In genomic region chr15:99055511-99055961, GRCm38 (mm10) we compare ENCODE assay signal across 8 mouse cellular contexts. TPM values are rescaled to one million over a fixed set of nuclear protein-coding genes. Genes with fewer than 3 reads are reported as not detected.
A peak's percentile ranks its signal among the peaks of the same experiment; 100 is the strongest.
DNase-seq lines count a peak whose midpoint lies in the region; ATAC-seq and TF ChIP-seq lines count a peak whose summit lies in the region.

No protein-coding gene starts in this region.

- H3K4me3 ChIP-seq in kidney, adult 2 months (ENCODE audit: insufficient read depth, low read depth, low read length), result peak overlapping the region; percentile 3; the same call in 1 of the 2 replicates
- peak overlapping the region; percentile 27 for H3K4me3 ChIP-seq in forebrain, embryonic 11.5 days (ENCODE audit: low read depth, low read length)
- peak overlapping the region; percentile 47 for H3K4me3 ChIP-seq in intestine, embryonic 16.5 days (ENCODE audit: low read length)
- peak overlapping the region; percentile 35 for H3K4me3 ChIP-seq in midbrain, embryonic 14.5 days (replicated peaks; ENCODE audit: low read depth, low read length)

- under 1% methylated on average over 37 of the region's 37 CpGs for WGBS in kidney, adult 2 months
- 0% methylated on average over 37 of the region's 37 CpGs for WGBS in forebrain, embryonic 11.5 days
- WGBS in intestine, embryonic 16.5 days, result under 1% methylated on average over 37 of the region's 37 CpGs
- under 1% methylated on average over 37 of the region's 37 CpGs for WGBS in midbrain, embryonic 14.5 days

- ATAC-seq in forebrain, embryonic 11.5 days (replicated peaks; ENCODE audit: low FRiP score), result 0 out of 2 replicates have a peak, but pooled peaks have one; percentile 39
- ATAC-seq in intestine, embryonic 16.5 days, result peak; percentile 66
- no peak for ATAC-seq in midbrain, embryonic 14.5 days (ENCODE audit: low FRiP score, low TSS enrichment)
- no peak for ATAC-seq in megakaryocyte-erythroid progenitor cell, adult 5-6 weeks (replicated peaks; ENCODE audit: low FRiP score, low TSS enrichment, poor library complexity, severe bottlenecking)

- H3K27ac ChIP-seq in kidney, adult 2 months (ENCODE audit: insufficient read depth, low read depth, low read length), result no peak overlapping the region
- no peak overlapping the region for H3K27ac ChIP-seq in forebrain, embryonic 11.5 days (ENCODE audit: low read depth, low read length)
- no peak overlapping the region for H3K27ac ChIP-seq in intestine, embryonic 16.5 days (ENCODE audit: low read length)
- no peak overlapping the region for H3K27ac ChIP-seq in midbrain, embryonic 14.5 days (replicated peaks; ENCODE audit: low read depth, low read length)

- no peak overlapping the region for H3K9ac ChIP-seq in forebrain, embryonic 11.5 days (ENCODE audit: low read length)
- H3K9ac ChIP-seq in intestine, embryonic 16.5 days (ENCODE audit: low read depth, low read length), result peak overlapping the region; percentile 49
- H3K9ac ChIP-seq in midbrain, embryonic 14.5 days (replicated peaks; ENCODE audit: low read length), result peak overlapping the region; percentile 20; the same call in 1 of the 2 replicates

- peaks cover 1% of the 10 kb centered on the region for H3K27me3 ChIP-seq in kidney, adult 2 months (replicated peaks; ENCODE audit: control insufficient read depth, insufficient read depth, low read length)
- H3K27me3 ChIP-seq in forebrain, embryonic 11.5 days (ENCODE audit: control insufficient read depth, insufficient read depth, low read length), result peaks cover 58% of the 10 kb centered on the region
- peaks cover 61% of the 10 kb centered on the region for H3K27me3 ChIP-seq in intestine, embryonic 16.5 days (replicated peaks; ENCODE audit: control insufficient read depth, insufficient read depth, low read length)
- peaks cover 71% of the 10 kb centered on the region for H3K27me3 ChIP-seq in midbrain, embryonic 14.5 days (ENCODE audit: control insufficient read depth, insufficient read depth, low read length)

- no peak for TF ChIP-seq POLR2A in kidney, adult 2 months (IDR thresholded peaks at IDR 0.05; ENCODE audit: low read depth, low read length)

- H3K4me2 ChIP-seq in forebrain, embryonic 11.5 days (ENCODE audit: low read depth, low read length, severe bottlenecking), result peak overlapping the region; percentile 49
- peak overlapping the region; percentile 72 for H3K4me2 ChIP-seq in intestine, embryonic 16.5 days (ENCODE audit: low read depth, low read length)
- peak overlapping the region; percentile 56 for H3K4me2 ChIP-seq in midbrain, embryonic 14.5 days (ENCODE audit: low read length)

- DNase-seq in kidney, adult 2 months, result peak; percentile 34
- no peak for DNase-seq in kidney, adult 9 months
- DNase-seq in ZHBTc4 (ENCODE audit: low read depth, low spot score), result peak; percentile 69
- DNase-seq in forebrain, embryonic 11.5 days (ENCODE audit: low spot score), result peak; percentile 66
- peak; percentile 74 for DNase-seq in midbrain, embryonic 14.5 days
- DNase-seq in cerebellum, adult 11-12 months, result no peak

- no peak for TF ChIP-seq CTCF in kidney, adult 2 months (conservative IDR thresholded peaks at IDR 0.05; ENCODE audit: insufficient read depth, insufficient read length, low read depth, low read length)

- no peaks in the 10 kb centered on the region for H3K9me3 ChIP-seq in forebrain, embryonic 11.5 days (ENCODE audit: control insufficient read depth, low read length)
- H3K9me3 ChIP-seq in intestine, embryonic 16.5 days (ENCODE audit: control insufficient read depth, low read length), result no peaks in the 10 kb centered on the region
- H3K9me3 ChIP-seq in midbrain, embryonic 14.5 days (ENCODE audit: control insufficient read depth, low read length), result no peaks in the 10 kb centered on the region

- H3K36me3 ChIP-seq in kidney, adult 2 months (ENCODE audit: control insufficient read depth, insufficient read depth, low read length), result no peaks in the 10 kb centered on the region
- no peaks in the 10 kb centered on the region for H3K36me3 ChIP-seq in forebrain, embryonic 11.5 days (ENCODE audit: control insufficient read depth, insufficient read depth, low read length)
- no peaks in the 10 kb centered on the region for H3K36me3 ChIP-seq in intestine, embryonic 16.5 days (ENCODE audit: control insufficient read depth, insufficient read depth, low read length)
- no peaks in the 10 kb centered on the region for H3K36me3 ChIP-seq in midbrain, embryonic 14.5 days (ENCODE audit: control insufficient read depth, insufficient read depth, low read length)

- H3K4me1 ChIP-seq in kidney, adult 2 months (ENCODE audit: control insufficient read depth, insufficient read depth, low read length), result no peaks in the 10 kb centered on the region
- H3K4me1 ChIP-seq in forebrain, embryonic 11.5 days (replicated peaks; ENCODE audit: control insufficient read depth, insufficient read depth, low read length), result peaks cover 10% of the 10 kb centered on the region; the same call in 1 of the 2 replicates
- peaks cover 17% of the 10 kb centered on the region for H3K4me1 ChIP-seq in intestine, embryonic 16.5 days (ENCODE audit: control insufficient read depth, insufficient read depth, low read length)
- H3K4me1 ChIP-seq in midbrain, embryonic 14.5 days (ENCODE audit: control insufficient read depth, insufficient read depth, low read length), result peaks cover 8% of the 10 kb centered on the region; the same call in 1 of the 2 replicates

RNA-seq across cellular contexts. Expression of gene Prph, which starts 0.6 kb away (rescaled TPM):
- polyA plus RNA-seq in kidney, adult 2 months (2012; rRNA removed), result 1.7 and 3.2 TPM in 2 replicates
- polyA plus RNA-seq in forebrain, embryonic 11.5 days (2014; fragmentation: Nextera tagmentation; extraction: Ambion mirVana), result 0.19 and 0.94 TPM in 2 replicates
- 35.0 and 38.4 TPM in 2 replicates for polyA plus RNA-seq in intestine, embryonic 16.5 days (2015; fragmentation: Nextera tagmentation; extraction: Ambion mirVana)
- 11.7 and 15.5 TPM in 2 replicates for polyA plus RNA-seq in midbrain, embryonic 14.5 days (2014; fragmentation: Nextera tagmentation; extraction: Ambion mirVana)
- not detected in 2 replicates for total RNA-seq in megakaryocyte-erythroid progenitor cell, adult 5-6 weeks (2014; fragmentation: Nextera tagmentation)
- not detected in 2 replicates for total RNA-seq in megakaryocyte-erythroid progenitor cell, adult 5-6 weeks (2017)

RNA-seq across cellular contexts. Expression of gene Troap, which starts 18.8 kb away (rescaled TPM):
- polyA plus RNA-seq in kidney, adult 2 months (2012; rRNA removed), result 0.29 and 0.33 TPM in 2 replicates
- 38.8 and 40.2 TPM in 2 replicates for polyA plus RNA-seq in forebrain, embryonic 11.5 days (2014; fragmentation: Nextera tagmentation; extraction: Ambion mirVana)
- polyA plus RNA-seq in intestine, embryonic 16.5 days (2015; fragmentation: Nextera tagmentation; extraction: Ambion mirVana), result 20.2 and 25.4 TPM in 2 replicates
- polyA plus RNA-seq in midbrain, embryonic 14.5 days (2014; fragmentation: Nextera tagmentation; extraction: Ambion mirVana), result 3.9 and 4.9 TPM in 2 replicates
- total RNA-seq in megakaryocyte-erythroid progenitor cell, adult 5-6 weeks (2014; fragmentation: Nextera tagmentation), result 25.0 and 40.8 TPM in 2 replicates
- total RNA-seq in megakaryocyte-erythroid progenitor cell, adult 5-6 weeks (2017), result 6.6 and 37.9 TPM in 2 replicates

RNA-seq across cellular contexts. Expression of gene Tuba1c, which starts 25.8 kb away (rescaled TPM):
- 128 and 146 TPM in 2 replicates for polyA plus RNA-seq in kidney, adult 2 months (2012; rRNA removed)
- 142 and 160 TPM in 2 replicates for polyA plus RNA-seq in forebrain, embryonic 11.5 days (2014; fragmentation: Nextera tagmentation; extraction: Ambion mirVana)
- 295 and 311 TPM in 2 replicates for polyA plus RNA-seq in intestine, embryonic 16.5 days (2015; fragmentation: Nextera tagmentation; extraction: Ambion mirVana)
- 13.5 and 24.8 TPM in 2 replicates for polyA plus RNA-seq in midbrain, embryonic 14.5 days (2014; fragmentation: Nextera tagmentation; extraction: Ambion mirVana)
- total RNA-seq in megakaryocyte-erythroid progenitor cell, adult 5-6 weeks (2014; fragmentation: Nextera tagmentation), result 85.6 and 109 TPM in 2 replicates
- 34.5 and 41.4 TPM in 2 replicates for total RNA-seq in megakaryocyte-erythroid progenitor cell, adult 5-6 weeks (2017)

RNA-seq across cellular contexts. Expression of gene C1ql4, which starts 32.1 kb away (rescaled TPM):
- polyA plus RNA-seq in kidney, adult 2 months (2012; rRNA removed), result 0.44 and 0.61 TPM in 2 replicates
- 0.12 TPM in 1 of 2 replicates, not detected in the other for polyA plus RNA-seq in forebrain, embryonic 11.5 days (2014; fragmentation: Nextera tagmentation; extraction: Ambion mirVana)
- polyA plus RNA-seq in intestine, embryonic 16.5 days (2015; fragmentation: Nextera tagmentation; extraction: Ambion mirVana), result 0.09 and 0.17 TPM in 2 replicates
- 13.2 and 13.7 TPM in 2 replicates for polyA plus RNA-seq in midbrain, embryonic 14.5 days (2014; fragmentation: Nextera tagmentation; extraction: Ambion mirVana)
- not detected in 2 replicates for total RNA-seq in megakaryocyte-erythroid progenitor cell, adult 5-6 weeks (2014; fragmentation: Nextera tagmentation)
- total RNA-seq in megakaryocyte-erythroid progenitor cell, adult 5-6 weeks (2017), result not detected in 2 replicates

RNA-seq across cellular contexts. Expression of gene Dnajc22, which starts 37.4 kb away (rescaled TPM):
- polyA plus RNA-seq in kidney, adult 2 months (2012; rRNA removed), result 49.9 and 53.4 TPM in 2 replicates
- 0.16 and 0.40 TPM in 2 replicates for polyA plus RNA-seq in forebrain, embryonic 11.5 days (2014; fragmentation: Nextera tagmentation; extraction: Ambion mirVana)
- polyA plus RNA-seq in intestine, embryonic 16.5 days (2015; fragmentation: Nextera tagmentation; extraction: Ambion mirVana), result 45.0 and 45.4 TPM in 2 replicates
- 0.71 and 1.6 TPM in 2 replicates for polyA plus RNA-seq in midbrain, embryonic 14.5 days (2014; fragmentation: Nextera tagmentation; extraction: Ambion mirVana)
- not detected in 2 replicates for total RNA-seq in megakaryocyte-erythroid progenitor cell, adult 5-6 weeks (2014; fragmentation: Nextera tagmentation)
- total RNA-seq in megakaryocyte-erythroid progenitor cell, adult 5-6 weeks (2017), result not detected in 2 replicates

Comparison
In these comparisons a context has a peak if more than half of its experiments do, and no peak if none do; other contexts are left out.
1. DNase-seq: peak in kidney, adult 2 months (single experiment), ZHBTc4 (single experiment), forebrain, embryonic 11.5 days (single experiment) and midbrain, embryonic 14.5 days (single experiment); none in kidney, adult 9 months (single experiment) and cerebellum, adult 11-12 months (single experiment).
2. ATAC-seq: peak in forebrain, embryonic 11.5 days (single experiment) and intestine, embryonic 16.5 days (single experiment); none in midbrain, embryonic 14.5 days (single experiment) and megakaryocyte-erythroid progenitor cell, adult 5-6 weeks (single experiment).
3. Peak in every context shown above with its lines, with median percentiles within 50 percentile points of each other: H3K4me3 ChIP-seq and H3K4me2 ChIP-seq.